Mouse (Mus musculus) midbrain, embryonic 11.5 days (tissue): ENCODE data around the gene Tat. TPM values are rescaled to one million over a fixed set of nuclear protein-coding genes. Genes with fewer than 3 reads are reported as not detected.

ENCODE experiments used
- ATAC-seq: fragments of 200-750 bp; cut with Nextera tagmentation; 2 replicates; pipeline ENCODE4 v1.8.0; 2017; ENCODE audit warnings: moderate TSS enrichment, moderate library complexity; ENCODE audit not compliant: low FRiP score
- DNase-seq: peaks from one replicate; pipeline ENCODE4 v3.0.0; 2015; ENCODE audit warnings: low spot score; ENCODE audit errors: missing footprints
- H3K27ac ChIP-seq: fragments of 300-500 bp; sonication (generic); 2 replicates; pipeline ENCODE4 v1.5.1; 2014; ENCODE audit warnings: low read depth, low read length
- H3K27me3 ChIP-seq: fragments of 300-500 bp; sonication (generic); 2 replicates; pipeline ENCODE4 v1.6.1; 2014; ENCODE audit warnings: mild to moderate bottlenecking, low read length, moderate library complexity, mixed read lengths; ENCODE audit not compliant: control insufficient read depth, insufficient read depth
- H3K36me3 ChIP-seq: fragments of 300-500 bp; sonication (generic); 2 replicates; pipeline ENCODE4 v1.6.1; 2014; ENCODE audit warnings: mild to moderate bottlenecking, low read length, moderate library complexity, mixed read lengths; ENCODE audit not compliant: control insufficient read depth, insufficient read depth
- H3K4me1 ChIP-seq: fragments of 300-500 bp; sonication (generic); 2 replicates; pipeline ENCODE4 v1.6.1; 2014; ENCODE audit warnings: low read length; ENCODE audit not compliant: control insufficient read depth, insufficient read depth
- H3K4me2 ChIP-seq: fragments of 300-500 bp; sonication (generic); 2 replicates; pipeline ENCODE4 v1.6.1; 2014; ENCODE audit warnings: mild to moderate bottlenecking, moderate library complexity
- H3K4me3 ChIP-seq: fragments of 300-500 bp; sonication (generic); 2 replicates; pipeline ENCODE4 v1.5.1; 2014; ENCODE audit warnings: low read depth, low read length
- H3K9ac ChIP-seq: fragments of 300-500 bp; sonication (generic); 2 replicates; pipeline ENCODE4 v1.6.1; 2014; ENCODE audit warnings: low read length
- H3K9me3 ChIP-seq: fragments of 300-500 bp; sonication (generic); 2 replicates; pipeline ENCODE4 v1.6.1; 2016; ENCODE audit warnings: low read length; ENCODE audit not compliant: control insufficient read depth
- WGBS: fragments of 180-500 bp; shearing (Covaris S2); extraction: QIAGEN DNeasy Blood & Tissue Kit; methylation state at CpG from one replicate; pipeline ENCODE4 v1.1.7; 2014; 5-methylcytosine and 5-hydroxymethylcytosine counted together
- polyA plus RNA-seq: library from polyadenylated mRNA; unstranded; fragments of >200 nt; fragmentation: Nextera tagmentation; extraction: Ambion mirVana; gene quantifications from 2 replicates; pipeline ENCODE4 v1.2.1, GENCODE M21; 2014

Tat gene
- polyA plus RNA-seq, 1 experiment from 2014 or later = not detected

DNA sequence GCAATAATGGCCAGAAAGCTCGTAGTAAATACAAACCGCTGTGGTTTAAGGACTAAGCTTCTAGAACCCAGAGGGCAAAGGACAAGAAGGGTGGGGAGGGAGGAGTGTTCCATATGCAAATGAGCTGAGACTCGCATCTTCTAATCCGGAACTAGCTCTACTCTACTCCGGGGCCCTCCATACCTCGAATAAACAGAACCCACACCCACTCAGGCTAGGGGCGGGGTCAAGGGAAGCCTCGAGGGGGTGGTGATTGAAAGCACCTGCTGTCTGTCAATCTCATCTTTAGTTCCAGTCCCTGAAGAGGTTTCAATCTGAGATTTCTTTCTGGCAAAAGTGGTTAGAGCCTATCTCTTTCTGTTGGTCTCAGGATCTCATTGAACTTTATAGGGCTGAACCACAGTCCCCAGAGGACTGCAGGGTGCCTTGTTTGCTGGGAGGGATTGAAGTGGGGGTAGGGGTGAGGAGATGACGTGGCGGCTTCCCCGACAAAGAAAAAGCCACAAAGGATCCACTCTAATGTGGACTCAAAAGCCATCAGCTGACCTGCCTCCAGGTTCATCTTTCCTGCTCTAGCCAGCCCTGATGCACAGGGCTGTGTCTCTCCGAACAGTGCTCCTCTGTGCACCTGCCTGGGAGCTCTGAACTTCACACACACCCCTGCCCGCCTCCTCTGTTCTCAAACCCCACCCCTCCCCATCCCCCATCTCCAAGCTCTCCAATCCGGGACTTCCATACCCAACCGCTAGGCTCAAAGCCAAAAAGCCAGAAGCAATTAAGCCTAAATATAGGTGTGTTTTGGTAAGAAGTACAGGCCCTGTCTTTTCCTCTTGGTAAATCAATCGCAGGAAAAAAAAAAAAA, 32.8 kb upstream of the Tat start:
- Histone ChIP-seq H3K36me3 (no peaks in the 10 kb centered on the region), H3K4me2 (peak overlapping the region; percentile 27), H3K4me3 (no peak overlapping the region), H3K9ac (peak overlapping the region; percentile 40; the same call in 1 of the 2 replicates), H3K4me1 (peaks cover 15% of the 10 kb centered on the region), H3K27me3 (peaks cover 21% of the 10 kb centered on the region), H3K27ac (no peak overlapping the region), H3K9me3 (no peaks in the 10 kb centered on the region)
- DNase-seq (peak; percentile 90), ATAC-seq (peak; percentile 42)
- WGBS = 5% methylated on average over 16 of the region's 16 CpGs

DNA sequence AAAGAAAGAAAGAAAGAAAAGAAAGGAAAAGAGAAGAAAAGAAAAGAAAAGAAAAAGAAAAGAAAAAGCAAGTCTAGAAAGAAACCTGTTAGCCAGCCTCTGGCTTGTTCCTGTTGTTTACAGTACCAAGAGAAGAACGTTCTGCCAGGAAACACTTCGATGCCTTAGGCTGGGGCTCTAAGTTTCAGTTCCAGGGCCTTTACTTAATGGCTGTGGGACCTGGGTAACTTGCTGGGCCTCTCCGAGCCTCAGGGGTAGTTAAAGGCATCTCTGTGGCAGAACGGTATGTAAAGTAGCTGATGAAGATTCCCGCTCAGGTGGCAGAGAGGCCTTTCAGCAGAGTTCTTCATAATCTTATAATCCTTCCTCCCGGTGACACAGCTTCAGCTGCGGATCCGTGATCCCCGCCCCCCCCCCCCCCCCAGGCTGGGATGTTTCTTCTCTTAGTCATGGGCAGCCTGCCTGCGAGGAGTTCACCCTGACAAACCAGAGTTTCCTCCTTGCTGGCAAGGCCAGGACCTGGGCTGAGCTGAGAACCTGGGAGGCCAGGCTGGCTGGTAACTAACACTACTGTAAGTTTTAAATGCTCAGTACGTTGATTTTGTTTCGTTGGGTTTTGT, 32.1 kb upstream of the Tat start:
- H3K4me3 ChIP-seq = no peak overlapping the region
- no peak overlapping the region for H3K9ac ChIP-seq
- H3K9me3 ChIP-seq = no peaks in the 10 kb centered on the region
- peaks cover 24% of the 10 kb centered on the region for H3K27me3 ChIP-seq
- peaks cover 15% of the 10 kb centered on the region for H3K4me1 ChIP-seq
- no peak overlapping the region for H3K4me2 ChIP-seq
- 29% methylated on average over 12 of the region's 12 CpGs for WGBS
- no peak overlapping the region for H3K27ac ChIP-seq
- no peaks in the 10 kb centered on the region for H3K36me3 ChIP-seq
- DNase-seq (no peak), ATAC-seq (no peak)

GRCm38 (mm10) chr8:109959112-109959511, 31.1 kb upstream of the Tat start:
- no peaks in the 10 kb centered on the region for H3K36me3 ChIP-seq
- 80% methylated on average over 4 of the region's 4 CpGs for WGBS
- H3K4me3 ChIP-seq = no peak overlapping the region
- no peak overlapping the region for H3K9ac ChIP-seq
- DNase-seq = no peak
- no peak for ATAC-seq
- peaks cover 26% of the 10 kb centered on the region for H3K27me3 ChIP-seq
- H3K4me1 ChIP-seq = peaks cover 15% of the 10 kb centered on the region
- no peaks in the 10 kb centered on the region for H3K9me3 ChIP-seq
- H3K4me2 ChIP-seq = no peak overlapping the region
- H3K27ac ChIP-seq = no peak overlapping the region

DNA sequence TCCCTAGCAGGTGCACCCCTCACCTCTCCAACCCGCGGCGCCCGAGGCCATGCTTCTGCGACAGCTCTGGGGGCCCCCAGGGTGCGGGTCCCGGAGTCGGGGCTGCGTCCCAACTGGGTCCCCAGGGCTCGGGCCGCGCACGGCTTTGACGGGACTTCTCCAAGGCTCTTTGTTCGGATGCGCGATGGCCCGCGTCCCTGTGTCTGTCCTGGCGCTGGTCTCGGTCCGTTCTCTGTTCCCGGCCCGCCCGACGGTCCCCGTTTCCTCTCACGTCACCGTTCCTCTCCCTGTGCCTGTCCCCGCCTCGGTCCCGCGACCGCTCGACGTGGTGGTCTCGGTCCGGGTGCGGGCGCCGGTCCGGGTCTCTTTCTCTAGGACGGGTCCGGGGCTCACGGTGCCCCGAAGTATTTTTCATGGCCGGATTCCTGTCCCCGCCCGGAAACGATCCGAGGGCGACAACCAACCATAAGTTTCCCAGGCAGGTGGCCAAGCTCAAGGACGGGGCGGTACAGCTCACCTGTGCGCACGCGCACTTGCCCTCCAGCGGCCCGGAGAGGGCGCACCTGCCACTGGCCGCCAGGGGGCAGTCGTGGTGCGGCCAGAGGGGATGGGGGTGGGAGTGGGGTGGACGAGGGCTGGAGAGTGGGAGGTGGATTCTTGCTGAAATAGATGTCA, 28.4 kb upstream of the Tat start, which contains the start of gene Marveld3:
Marveld3 (minus strand) TSS at position 511 of the 675 bp plus-strand sequence.
- ATAC-seq = peak; percentile 57

GRCm38 (mm10) chr8:109962896-109963295, 27.3 kb upstream of the Tat start:
- no peak for ATAC-seq
- WGBS = 76% methylated on average over 9 of the region's 9 CpGs
- H3K36me3 ChIP-seq = no peaks in the 10 kb centered on the region
- no peak overlapping the region for H3K9ac ChIP-seq
- H3K4me3 ChIP-seq = no peak overlapping the region
- H3K4me1 ChIP-seq = no peaks in the 10 kb centered on the region
- no peak overlapping the region for H3K4me2 ChIP-seq
- DNase-seq = no peak
- H3K9me3 ChIP-seq = no peaks in the 10 kb centered on the region
- peaks cover 26% of the 10 kb centered on the region for H3K27me3 ChIP-seq
- no peak overlapping the region for H3K27ac ChIP-seq

More for the DNA sequence above, 28.4 kb upstream of the Tat start, which contains the start of gene Marveld3:
- Histone ChIP-seq H3K9me3 (no peaks in the 10 kb centered on the region), H3K4me1 (peaks cover 7% of the 10 kb centered on the region), H3K27ac (no peak within 1 kb of the TSS), H3K4me2 (peak within 1 kb of the TSS; percentile 69), H3K9ac (peak within 1 kb of the TSS; percentile 46), H3K27me3 (peaks cover 26% of the 10 kb centered on the region), H3K4me3 (peak within 1 kb of the TSS; percentile 41), H3K36me3 (no peaks in the 10 kb centered on the region)
- WGBS = 1% methylated on average over 64 of the region's 64 CpGs
- peak; percentile 96 for DNase-seq

- no peaks in the 10 kb centered on the region for H3K36me3 ChIP-seq
- no peak overlapping the region for H3K27ac ChIP-seq
- ATAC-seq (no peak), DNase-seq (no peak)
- H3K4me3 ChIP-seq = no peak overlapping the region
- H3K4me1 ChIP-seq = no peaks in the 10 kb centered on the region
- no peak overlapping the region for H3K4me2 ChIP-seq
- H3K27me3 ChIP-seq = peaks cover 26% of the 10 kb centered on the region
- WGBS = 80% methylated on average over 13 of the region's 13 CpGs
- H3K9ac ChIP-seq = no peak overlapping the region
- H3K9me3 ChIP-seq = no peaks in the 10 kb centered on the region
Measured at GRCm38 (mm10) chr8:109963421-109963820, 26.8 kb upstream of the Tat start.

- no peaks in the 10 kb centered on the region for H3K9me3 ChIP-seq
- H3K27me3 ChIP-seq = peaks cover 27% of the 10 kb centered on the region
- no peak overlapping the region for H3K27ac ChIP-seq
- no peak overlapping the region for H3K9ac ChIP-seq
- WGBS = 82% methylated on average over 4 of the region's 4 CpGs
- H3K4me2 ChIP-seq = no peak overlapping the region
- no peaks in the 10 kb centered on the region for H3K36me3 ChIP-seq
- H3K4me1 ChIP-seq = no peaks in the 10 kb centered on the region
- ATAC-seq (no peak), DNase-seq (no peak)
- H3K4me3 ChIP-seq = no peak overlapping the region
Measured at GRCm38 (mm10) chr8:109964106-109964505, 26.1 kb upstream of the Tat start.

GRCm38 (mm10) chr8:109968837-109969236, 21.4 kb upstream of the Tat start:
- peaks cover 4% of the 10 kb centered on the region; the same call in 1 of the 2 replicates for H3K27me3 ChIP-seq
- no peak overlapping the region for H3K4me2 ChIP-seq
- no peak overlapping the region for H3K9ac ChIP-seq
- H3K36me3 ChIP-seq = no peaks in the 10 kb centered on the region
- 58% methylated on average over 10 of the region's 10 CpGs for WGBS
- H3K27ac ChIP-seq = no peak overlapping the region
- no peak overlapping the region for H3K4me3 ChIP-seq
- no peaks in the 10 kb centered on the region for H3K9me3 ChIP-seq
- ATAC-seq (no peak), DNase-seq (no peak)
- H3K4me1 ChIP-seq = no peaks in the 10 kb centered on the region
